28 mouse cellular contexts compared by ENCODE assay signal in genomic region chr2:170658520-170658919, GRCm38 (mm10). TPM values are rescaled to one million over a fixed set of nuclear protein-coding genes. Genes with fewer than 3 reads are reported as not detected.
DNase-seq lines count a peak whose midpoint lies in the region; ATAC-seq and TF ChIP-seq lines count a peak whose summit lies in the region.
"Had no signal": no experiment of that assay in that cellular context is flagged by ENCODE, and none has a peak within 500 bp of the region (broad histone marks: within the 10 kb centered on the region; RNA-seq: fewer than 3 reads in every experiment).

No protein-coding gene starts in this region.

- H3K9me3 ChIP-seq in forebrain, embryonic 10.5 days, result peaks cover 2% of the 10 kb centered on the region; the same call in 1 of the 2 replicates
- H3K9me3 ChIP-seq in forebrain, embryonic 16.5 days (ENCODE audit: control insufficient read depth, low read length), result no peaks in the 10 kb centered on the region
- no peaks in the 10 kb centered on the region for H3K9me3 ChIP-seq in midbrain, embryonic 12.5 days
- H3K9me3 ChIP-seq in midbrain, postnatal 0 days (ENCODE audit: low read length), result no peaks in the 10 kb centered on the region
- no peaks in the 10 kb centered on the region for H3K9me3 ChIP-seq in limb, embryonic 13.5 days
- no peaks in the 10 kb centered on the region for H3K9me3 ChIP-seq in stomach, postnatal 0 days (ENCODE audit: control insufficient read depth, low read length)
- H3K9me3 ChIP-seq: forebrain, embryonic 13.5 days; heart, embryonic 13.5 days; neural tube, embryonic 12.5 days had no signal

- no peak for ATAC-seq in forebrain, embryonic 16.5 days
- no peak for ATAC-seq in midbrain, embryonic 12.5 days (ENCODE audit: low FRiP score, low read depth)
- no peak for ATAC-seq in midbrain, postnatal 0 days (ENCODE audit: low FRiP score)
- ATAC-seq in limb, embryonic 13.5 days (ENCODE audit: low FRiP score, low read depth), result 0 out of 2 replicates have a peak, but pooled peaks have one; percentile 5
- no peak for ATAC-seq in stomach, postnatal 0 days (ENCODE audit: low FRiP score, low TSS enrichment)
- no peak for ATAC-seq in monocyte, adult 5-6 weeks (replicated peaks; ENCODE audit: insufficient number of reproducible peaks, low FRiP score, low TSS enrichment, poor library complexity, severe bottlenecking)
- ATAC-seq: CD4-positive, CD25-positive, alpha-beta regulatory T cell, adult 4 months; forebrain, embryonic 13.5 days had no signal

- peaks cover 71% of the 10 kb centered on the region for H3K4me1 ChIP-seq in forebrain, embryonic 10.5 days
- peaks cover 31% of the 10 kb centered on the region for H3K4me1 ChIP-seq in forebrain, embryonic 16.5 days (replicated peaks; ENCODE audit: control insufficient read depth, insufficient read depth, low read length)
- H3K4me1 ChIP-seq in midbrain, embryonic 12.5 days, result peaks cover 47% of the 10 kb centered on the region
- H3K4me1 ChIP-seq in midbrain, postnatal 0 days (ENCODE audit: insufficient read depth, low read length), result peaks cover 8% of the 10 kb centered on the region; the same call in 1 of the 2 replicates
- peaks cover 20% of the 10 kb centered on the region for H3K4me1 ChIP-seq in limb, embryonic 13.5 days
- no peaks in the 10 kb centered on the region for H3K4me1 ChIP-seq in stomach, postnatal 0 days (replicated peaks; ENCODE audit: control insufficient read depth, insufficient read depth)
- H3K4me1 ChIP-seq: liver, embryonic 13.5 days had no signal

- H3K4me2 ChIP-seq in forebrain, embryonic 16.5 days (ENCODE audit: low read length), result no peak overlapping the region
- no peak overlapping the region for H3K4me2 ChIP-seq in midbrain, embryonic 12.5 days (replicated peaks)
- H3K4me2 ChIP-seq in midbrain, postnatal 0 days (ENCODE audit: low read depth, low read length, poor library complexity, severe bottlenecking), result no peak overlapping the region
- H3K4me2 ChIP-seq in limb, embryonic 13.5 days (replicated peaks), result peak overlapping the region; percentile 15; the same call in 1 of the 2 replicates
- peak overlapping the region; percentile 27; the same call in 1 of the 2 replicates for H3K4me2 ChIP-seq in stomach, postnatal 0 days (replicated peaks; ENCODE audit: low read depth)
- H3K4me2 ChIP-seq: heart, embryonic 13.5 days; liver, embryonic 13.5 days; lung, embryonic 14.5 days had no signal

- no peak overlapping the region for H3K4me3 ChIP-seq in forebrain, embryonic 10.5 days
- H3K4me3 ChIP-seq in forebrain, embryonic 16.5 days (replicated peaks; ENCODE audit: low read length), result no peak overlapping the region
- no peak overlapping the region for H3K4me3 ChIP-seq in midbrain, embryonic 12.5 days
- H3K4me3 ChIP-seq in midbrain, postnatal 0 days (ENCODE audit: low read depth, low read length), result no peak overlapping the region
- H3K4me3 ChIP-seq in limb, embryonic 13.5 days, result no peak overlapping the region
- H3K4me3 ChIP-seq in stomach, postnatal 0 days (ENCODE audit: low read depth, low read length), result no peak overlapping the region
- H3K4me3 ChIP-seq: forebrain, embryonic 13.5 days; heart, embryonic 13.5 days; liver, embryonic 13.5 days; neural tube, embryonic 12.5 days had no signal

- no peak for TF ChIP-seq CTCF in midbrain, postnatal 0 days (IDR thresholded peaks at IDR 0.05)
- no peak for TF ChIP-seq CTCF in stomach, postnatal 0 days (IDR thresholded peaks at IDR 0.05; ENCODE audit: low read depth)

- 63% methylated on average over 7 of the region's 7 CpGs for WGBS in forebrain, embryonic 10.5 days
- 42% methylated on average over 7 of the region's 7 CpGs for WGBS in forebrain, embryonic 16.5 days
- WGBS in midbrain, embryonic 12.5 days, result 62% methylated on average over 7 of the region's 7 CpGs
- WGBS in midbrain, postnatal 0 days, result 56% methylated on average over 7 of the region's 7 CpGs
- WGBS in limb, embryonic 13.5 days, result 27% methylated on average over 7 of the region's 7 CpGs
- 40% methylated on average over 7 of the region's 7 CpGs for WGBS in stomach, postnatal 0 days

- no peak overlapping the region for H3K9ac ChIP-seq in forebrain, embryonic 16.5 days (replicated peaks; ENCODE audit: low read depth, low read length)
- H3K9ac ChIP-seq in midbrain, embryonic 12.5 days (replicated peaks), result no peak overlapping the region
- H3K9ac ChIP-seq in midbrain, postnatal 0 days (replicated peaks; ENCODE audit: low read length, poor library complexity, severe bottlenecking), result no peak overlapping the region
- H3K9ac ChIP-seq in limb, embryonic 13.5 days, result no peak overlapping the region
- H3K9ac ChIP-seq in stomach, postnatal 0 days (ENCODE audit: low read length), result no peak overlapping the region
- H3K9ac ChIP-seq: forebrain, embryonic 13.5 days; heart, embryonic 13.5 days; liver, embryonic 13.5 days; lung, embryonic 14.5 days; neural tube, embryonic 12.5 days had no signal

- no peaks in the 10 kb centered on the region for H3K36me3 ChIP-seq in forebrain, embryonic 10.5 days (replicated peaks)
- H3K36me3 ChIP-seq in forebrain, embryonic 16.5 days (ENCODE audit: control insufficient read depth, insufficient read depth), result no peaks in the 10 kb centered on the region
- H3K36me3 ChIP-seq in midbrain, embryonic 12.5 days, result no peaks in the 10 kb centered on the region
- H3K36me3 ChIP-seq in midbrain, postnatal 0 days (ENCODE audit: insufficient read depth, low read length), result no peaks in the 10 kb centered on the region
- H3K36me3 ChIP-seq in limb, embryonic 13.5 days, result no peaks in the 10 kb centered on the region
- H3K36me3 ChIP-seq in stomach, postnatal 0 days (ENCODE audit: control insufficient read depth, insufficient read depth, low read length), result no peaks in the 10 kb centered on the region
- H3K36me3 ChIP-seq: G1E; heart, embryonic 13.5 days; liver, embryonic 13.5 days; neural tube, embryonic 12.5 days had no signal

- H3K27me3 ChIP-seq in forebrain, embryonic 10.5 days (ENCODE audit: poor library complexity, severe bottlenecking), result no peaks in the 10 kb centered on the region
- H3K27me3 ChIP-seq in forebrain, embryonic 16.5 days (replicated peaks; ENCODE audit: control insufficient read depth, insufficient read depth, low read length), result no peaks in the 10 kb centered on the region
- H3K27me3 ChIP-seq in midbrain, embryonic 12.5 days, result no peaks in the 10 kb centered on the region; the same call in 1 of the 2 replicates
- no peaks in the 10 kb centered on the region for H3K27me3 ChIP-seq in midbrain, postnatal 0 days (ENCODE audit: insufficient read depth, low read length)
- no peaks in the 10 kb centered on the region for H3K27me3 ChIP-seq in limb, embryonic 13.5 days
- H3K27me3 ChIP-seq in stomach, postnatal 0 days (ENCODE audit: control insufficient read depth, insufficient read depth, low read length), result no peaks in the 10 kb centered on the region
- H3K27me3 ChIP-seq: forebrain, embryonic 13.5 days; heart, embryonic 13.5 days; liver, embryonic 13.5 days; neural tube, embryonic 12.5 days had no signal

- peak overlapping the region; percentile 67; the same call in 1 of the 2 replicates for H3K27ac ChIP-seq in forebrain, embryonic 10.5 days
- H3K27ac ChIP-seq in forebrain, embryonic 16.5 days (ENCODE audit: low read length), result no peak overlapping the region
- peak overlapping the region; percentile 65 for H3K27ac ChIP-seq in midbrain, embryonic 12.5 days (replicated peaks)
- no peak overlapping the region for H3K27ac ChIP-seq in midbrain, postnatal 0 days (ENCODE audit: low read depth, low read length)
- H3K27ac ChIP-seq in limb, embryonic 13.5 days, result no peak overlapping the region
- no peak overlapping the region for H3K27ac ChIP-seq in stomach, postnatal 0 days (replicated peaks)
- H3K27ac ChIP-seq: heart, embryonic 13.5 days; liver, embryonic 13.5 days; macrophage had no signal

- DNase-seq in forebrain, embryonic 10.5 days (ENCODE audit: extremely low spot score, low spot score), result no peak
- no peak for DNase-seq in midbrain, postnatal 0 days (ENCODE audit: low spot score)
- DNase-seq in stomach, postnatal 0 days (ENCODE audit: low spot score), result no peak
- DNase-seq: cerebellum, adult 18-20 months; cerebellum, postnatal 25 days; gastrocnemius, postnatal 10 days; heart, adult 11 months; kidney, adult 2 months; kidney, postnatal 14 days; liver, embryonic 13.5 days; right cerebral cortex, postnatal 25 days had no signal

- no peak for TF ChIP-seq EP300 in stomach, postnatal 0 days (optimal IDR thresholded peaks at IDR 0.05)

RNA-seq across cellular contexts. Expression of gene 4930470P17Rik, which starts 56.7 kb away (rescaled TPM):
- polyA plus RNA-seq in forebrain, embryonic 10.5 days (2016; fragmentation: Nextera tagmentation; extraction: Ambion mirVana), result not detected in 2 replicates
- polyA plus RNA-seq in forebrain, embryonic 16.5 days (2015; fragmentation: Nextera tagmentation; extraction: Ambion mirVana), result not detected in 2 replicates
- not detected in 2 replicates for polyA plus RNA-seq in midbrain, embryonic 12.5 days (2016; fragmentation: Nextera tagmentation; extraction: Ambion mirVana)
- total RNA-seq in midbrain, postnatal 0 days (2014; rRNA removed), result not detected in 2 replicates
- polyA plus RNA-seq in midbrain, postnatal 0 days (2015; fragmentation: Nextera tagmentation; extraction: Ambion mirVana), result not detected in 2 replicates
- not detected in 2 replicates for polyA plus RNA-seq in limb, embryonic 13.5 days (2015; fragmentation: Nextera tagmentation; extraction: Ambion mirVana)
- not detected in 2 replicates for polyA plus RNA-seq in stomach, postnatal 0 days (2015; fragmentation: Nextera tagmentation; extraction: Ambion mirVana)
- not detected in 3 replicates for total RNA-seq in monocyte, adult 5-6 weeks (2017)
- total RNA-seq: adrenal gland, postnatal 4 days; G1E; gastrocnemius, postnatal 10 days; heart, postnatal 25 days; layer of hippocampus, adult 8-10 months; left cerebral cortex, postnatal 36 days had no signal
- polyA plus RNA-seq: CD4-positive, CD25-positive, alpha-beta regulatory T cell, adult 4 months; forebrain, embryonic 13.5 days; G1E; heart, embryonic 13.5 days; kidney, adult 2 months; liver, embryonic 13.5 days; lung, embryonic 14.5 days; macrophage; neural tube, embryonic 12.5 days; stomach, embryonic 16.5 days; thymus, postnatal 0 days had no signal

Comparison
In these comparisons a context has a peak if more than half of its experiments do, and no peak if none do; other contexts are left out.
1. H3K27ac ChIP-seq: peak in forebrain, embryonic 10.5 days (single experiment) and midbrain, embryonic 12.5 days (single experiment); none in forebrain, embryonic 16.5 days (single experiment), midbrain, postnatal 0 days (single experiment), limb, embryonic 13.5 days (single experiment) and stomach, postnatal 0 days (single experiment).
2. H3K4me2 ChIP-seq: peak in limb, embryonic 13.5 days (single experiment) and stomach, postnatal 0 days (single experiment); none in forebrain, embryonic 16.5 days (single experiment), midbrain, embryonic 12.5 days (single experiment) and midbrain, postnatal 0 days (single experiment).